Mouse (Mus musculus) liver, embryonic 14.5 days (tissue): Measurements from ENCODE around the gene Hipk1.

Experiments used
- CTCF ChIP-seq: IDR thresholded peaks from 2 replicates; pipeline ENCODE4 v1.5.1; 2016; ENCODE audit warnings: antibody characterized with exemption, low read depth, control low read depth
- EP300 ChIP-seq: IDR thresholded peaks from 2 replicates; pipeline ENCODE4 v1.6.1; 2016; ENCODE audit warnings: antibody characterized with exemption, low read depth

- TF ChIP-seq CTCF (no peak), EP300 (no peak)
Observed at GRCm38 (mm10) chr3:103836453-103836852, 45.1 kb upstream of the Hipk1 start.
